Mouse (Mus musculus): Measurements from ENCODE around the gene Nat8f5.
"Not testable (repeated sequence)": the region's sequence is repeated elsewhere in the genome, so short reads cannot be mapped to it uniquely, and the experiment has no call there.

Nat8f5 gene

GRCm38 (mm10) chr6:85836098-85836497 is 15.3 kb upstream of the Nat8f5 start:
- DNase-seq (ENCODE audit: low spot score), result not testable (repeated sequence)

- not testable (repeated sequence) for DNase-seq (ENCODE audit: low spot score)
Measured at GRCm38 (mm10) chr6:85835104-85835503, 14.3 kb upstream of the Nat8f5 start.

GRCm38 (mm10) chr6:85834504-85835100 is 13.8 kb upstream of the Nat8f5 start:
- not testable (repeated sequence) for DNase-seq (ENCODE audit: low spot score)

- DNase-seq (ENCODE audit: low spot score), result no peak
Measured at GRCm38 (mm10) chr6:85831796-85832321, 11.1 kb upstream of the Nat8f5 start, which contains the start of gene Nat8. Gene Nat8 (minus strand): TSS chr6:85832082.

GRCm38 (mm10) chr6:85829462-85829861 is 8.7 kb upstream of the Nat8f5 start:
- DNase-seq (ENCODE audit: low spot score), result no peak

- DNase-seq (ENCODE audit: low spot score), result no peak
Measured at GRCm38 (mm10) chr6:85825886-85826285, 5.1 kb upstream of the Nat8f5 start.

- DNase-seq (ENCODE audit: low spot score), result no peak
Measured at GRCm38 (mm10) chr6:85823382-85824090, 2.8 kb upstream of the Nat8f5 start.

GRCm38 (mm10) chr6:85822286-85822685 is 1.5 kb upstream of the Nat8f5 start:
- DNase-seq (ENCODE audit: low spot score), result no peak

- DNase-seq (ENCODE audit: low spot score), result no peak
Measured at GRCm38 (mm10) chr6:85818338-85818737, 2.4 kb downstream of the Nat8f5 start.

GRCm38 (mm10) chr6:85813339-85813738 is 7.4 kb downstream of the Nat8f5 start:
- no peak for DNase-seq (ENCODE audit: low spot score)

- not testable (repeated sequence) for DNase-seq (ENCODE audit: low spot score)
Measured at GRCm38 (mm10) chr6:85810942-85811537, 9.7 kb downstream of the Nat8f5 start.

- not testable (repeated sequence) for DNase-seq (ENCODE audit: low spot score)
Measured at GRCm38 (mm10) chr6:85810514-85810913, 10.3 kb downstream of the Nat8f5 start.

- not testable (repeated sequence) for DNase-seq (ENCODE audit: low spot score)
Measured at GRCm38 (mm10) chr6:85809784-85810183, 11.0 kb downstream of the Nat8f5 start.

- DNase-seq (ENCODE audit: low spot score), result not testable (repeated sequence)
Measured at GRCm38 (mm10) chr6:85803180-85803579, 17.6 kb downstream of the Nat8f5 start.

All from layer of hippocampus, adult 9-10 months (tissue).